Mouse (Mus musculus) urinary bladder, postnatal 36 days (tissue): ENCODE measurements around the gene Gbp7.
"Not testable (repeated sequence)": the region's sequence is repeated elsewhere in the genome, so short reads cannot be mapped to it uniquely, and the experiment has no call there.

Experiments
- DNase-seq, 2 experiments: peaks; one replicate each; pipeline ENCODE4 v3.0.0; 2022; ENCODE audit warnings: low spot score in 2 of 2, mixed read lengths in 1 of 2

The Gbp7 gene

DNA sequence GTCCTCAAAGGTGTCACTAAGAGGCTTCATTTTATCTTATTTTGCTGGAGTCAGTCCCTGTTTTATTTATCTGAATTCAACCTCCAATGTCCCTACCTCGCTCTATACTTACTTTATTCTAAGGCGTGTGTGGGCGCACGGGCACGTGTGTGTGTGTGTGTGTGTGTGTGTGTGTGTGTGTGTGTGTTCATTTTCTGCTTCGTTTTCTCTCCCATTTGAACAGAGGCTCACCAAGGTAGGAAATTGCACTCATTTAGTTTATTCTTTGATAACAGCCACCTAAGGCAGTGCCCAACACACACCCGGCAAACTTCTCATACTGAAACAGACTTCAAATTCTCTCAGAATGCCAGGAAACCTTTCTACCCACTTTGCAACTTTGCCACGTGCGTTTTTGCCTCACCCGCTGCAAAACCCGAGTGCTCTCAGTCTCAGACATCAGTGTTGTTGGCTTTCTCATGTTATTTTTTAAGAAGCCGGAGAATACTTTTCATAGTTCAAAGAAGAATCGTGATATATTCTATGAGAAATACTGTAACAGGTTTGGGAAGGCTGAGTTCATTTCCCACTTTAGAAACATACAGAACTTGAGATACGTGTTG lies 31.0 kb downstream of the Gbp7 start:
- no peak for DNase-seq

DNA sequence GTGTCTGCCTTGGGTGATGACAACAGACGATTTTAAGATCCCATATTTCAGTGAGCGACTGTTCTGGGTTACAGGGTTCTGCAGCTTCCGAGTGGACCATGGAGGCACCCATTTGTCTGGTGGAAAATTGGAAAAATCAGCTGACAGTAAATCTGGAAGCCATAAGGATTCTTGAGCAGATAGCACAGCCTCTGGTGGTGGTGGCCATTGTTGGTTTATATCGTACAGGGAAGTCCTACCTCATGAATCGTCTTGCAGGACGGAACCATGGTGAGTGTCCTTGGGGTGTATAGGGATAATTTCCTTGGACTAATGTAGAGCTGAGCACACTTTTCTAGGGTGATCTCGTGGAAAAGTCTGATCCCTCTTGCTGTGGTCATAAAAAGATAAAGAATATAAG lies 31.5 kb downstream of the Gbp7 start:
- no peak for DNase-seq

DNA sequence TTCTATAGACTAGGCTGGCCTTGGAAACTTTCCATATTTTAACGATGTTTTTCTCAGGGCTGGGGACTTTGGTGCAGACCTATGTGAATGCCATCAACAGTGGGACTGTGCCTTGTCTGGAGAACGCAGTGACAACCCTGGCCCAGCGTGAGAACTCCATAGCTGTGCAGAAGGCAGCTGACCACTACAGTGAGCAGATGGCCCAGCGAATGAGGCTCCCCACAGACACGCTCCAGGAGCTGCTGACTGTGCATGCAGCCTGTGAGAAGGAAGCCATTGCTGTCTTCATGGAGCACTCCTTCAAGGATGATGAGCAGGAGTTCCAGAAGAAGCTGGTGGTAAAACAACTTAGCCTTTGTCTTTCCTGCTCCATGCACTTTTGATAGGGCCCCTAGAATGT lies 37.3 kb downstream of the Gbp7 start:
- not testable (repeated sequence) for DNase-seq

DNA sequence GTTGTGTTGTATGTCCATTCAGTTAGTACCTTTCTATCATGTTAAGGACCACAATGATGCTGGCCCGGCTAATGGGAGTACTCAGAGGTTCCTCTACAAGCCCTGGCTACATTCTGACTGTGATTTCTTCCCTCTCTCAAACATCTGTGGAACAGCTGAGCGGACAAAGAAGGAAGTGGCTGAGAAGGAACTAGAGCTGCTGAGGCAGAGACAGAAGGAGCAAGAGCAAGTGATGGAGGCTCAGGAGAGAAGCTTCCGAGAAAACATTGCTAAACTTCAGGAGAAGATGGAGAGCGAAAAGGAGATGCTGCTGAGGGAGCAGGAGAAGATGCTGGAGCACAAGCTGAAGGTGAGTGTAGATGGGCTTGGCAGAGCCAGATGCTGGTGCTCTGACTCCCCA lies 40.6 kb downstream of the Gbp7 start:
- no peak for DNase-seq

DNA sequence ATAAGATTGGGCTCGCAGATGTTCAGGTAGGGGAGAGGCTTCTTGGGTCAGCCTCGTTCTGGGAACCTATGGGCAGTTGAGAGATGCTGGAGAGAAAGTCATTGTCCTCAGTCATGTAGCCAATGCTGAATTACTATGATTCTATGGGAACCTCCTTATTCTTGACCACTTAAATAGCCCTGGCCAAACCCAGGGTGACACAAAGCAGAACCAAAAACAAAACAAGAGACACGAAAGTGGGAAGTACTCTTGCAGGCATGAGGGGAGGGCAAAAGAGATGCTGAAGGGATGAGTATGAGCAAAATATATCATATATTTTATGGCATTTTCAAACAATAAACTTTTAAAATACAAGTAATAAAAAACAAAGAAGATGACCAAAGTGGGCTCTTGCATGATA lies 47.0 kb downstream of the Gbp7 start:
- DNase-seq = no peak

DNA sequence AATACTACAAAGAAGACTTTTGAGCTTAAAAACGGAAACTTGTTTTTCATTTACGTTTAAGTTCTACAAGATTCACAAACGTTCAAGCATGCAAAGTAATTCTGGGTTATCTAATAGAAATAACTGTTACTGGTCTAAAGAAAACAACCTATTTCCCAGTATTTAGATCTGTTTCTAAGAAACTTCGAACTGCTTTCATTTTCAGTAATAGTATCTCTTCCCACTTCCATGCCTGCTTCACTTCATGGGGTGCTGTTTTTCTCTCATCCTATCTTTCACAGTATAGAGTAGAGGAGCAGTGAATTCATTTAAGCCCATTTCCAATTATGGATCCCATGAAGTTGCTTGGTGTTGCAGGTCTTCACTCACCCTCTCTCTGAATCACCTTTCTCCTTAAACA lies 48.2 kb downstream of the Gbp7 start:
- no peak for DNase-seq

DNA sequence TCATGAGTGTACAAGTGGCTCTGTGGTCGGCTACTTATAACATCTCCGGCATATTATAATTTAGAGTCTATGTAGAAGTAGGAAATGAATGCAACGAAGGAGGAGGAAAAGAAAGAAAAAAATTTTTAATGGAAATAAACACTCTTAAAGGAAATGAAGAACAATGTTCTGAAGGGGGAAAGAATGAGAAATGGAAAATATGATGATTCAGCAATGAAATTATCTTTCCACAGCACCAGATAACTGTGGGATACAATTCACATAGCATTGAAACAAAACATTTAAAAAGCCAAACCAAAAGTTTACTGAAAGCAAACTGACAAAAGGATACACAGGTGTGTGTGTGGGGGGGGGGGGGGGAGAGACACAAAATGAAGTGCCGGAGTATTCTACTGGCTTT lies 52.9 kb downstream of the Gbp7 start:
- no peak for DNase-seq

DNA sequence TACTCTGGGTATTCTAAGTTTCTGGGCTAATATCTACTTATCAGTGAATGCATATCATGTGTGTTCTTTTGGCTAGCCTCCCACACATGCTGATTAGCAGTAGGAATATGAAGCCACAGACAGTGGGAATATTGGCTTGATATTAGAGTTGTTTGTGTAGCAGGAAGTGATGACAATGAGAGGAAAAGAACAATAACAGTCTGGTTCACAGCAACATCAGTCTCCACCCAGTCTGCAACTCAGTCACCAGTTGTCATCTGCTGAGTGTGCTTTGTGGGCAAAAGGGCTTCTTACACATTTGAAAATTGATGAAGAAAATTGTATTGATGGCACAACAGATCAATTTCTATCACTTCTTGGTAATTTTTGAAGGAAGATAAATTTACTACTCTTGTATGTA lies 57.2 kb downstream of the Gbp7 start:
- no peak for DNase-seq

DNA sequence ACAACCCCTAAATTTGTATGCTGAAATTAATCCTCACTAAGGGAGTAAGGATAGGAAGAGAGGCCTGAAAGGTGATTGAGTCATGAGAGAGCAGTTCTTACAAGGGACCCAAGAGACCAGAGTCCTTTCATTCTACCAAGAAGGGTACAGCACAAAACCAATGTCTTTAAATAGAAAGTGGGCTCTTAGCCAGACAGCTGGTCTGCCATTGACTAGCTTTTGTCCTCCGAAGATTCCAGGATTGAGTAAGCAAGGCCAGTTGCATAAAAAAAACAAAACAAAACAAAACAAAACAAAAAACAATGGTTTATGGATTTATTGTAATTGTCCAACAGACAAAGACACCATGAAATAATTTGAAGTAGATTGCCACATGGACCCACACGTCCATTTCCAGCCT lies 58.7 kb downstream of the Gbp7 start:
- no peak for DNase-seq

DNA sequence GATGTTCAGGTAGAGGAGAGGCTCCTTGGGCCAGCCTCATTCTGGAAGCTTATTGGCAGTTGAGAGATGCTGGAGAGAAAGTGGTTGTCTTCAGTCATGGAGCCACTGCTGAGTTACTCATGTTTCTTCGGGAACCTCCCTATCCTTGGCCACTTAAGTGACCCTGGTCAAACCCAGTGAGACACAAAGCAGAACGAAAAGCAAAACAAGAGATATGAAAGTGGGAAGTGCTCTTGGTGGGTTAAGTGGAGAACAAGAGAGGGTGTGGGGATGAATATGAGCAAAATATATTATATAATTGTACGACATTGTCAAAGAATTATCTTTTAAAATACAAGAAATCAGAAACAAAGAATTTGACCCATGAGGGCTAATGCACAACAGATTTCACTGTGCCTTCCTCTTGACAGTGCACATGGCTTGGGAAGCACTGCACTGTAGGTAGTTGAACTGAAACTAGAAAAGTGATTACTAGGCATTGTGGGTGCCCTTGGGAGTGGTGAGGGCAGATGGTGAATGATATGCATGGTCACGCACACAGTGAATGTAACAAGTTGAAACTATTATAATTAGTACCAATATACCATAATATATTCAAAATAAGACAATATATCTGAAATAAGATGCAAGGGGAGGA lies 60.4 kb downstream of the Gbp7 start:
- no peak for DNase-seq

DNA sequence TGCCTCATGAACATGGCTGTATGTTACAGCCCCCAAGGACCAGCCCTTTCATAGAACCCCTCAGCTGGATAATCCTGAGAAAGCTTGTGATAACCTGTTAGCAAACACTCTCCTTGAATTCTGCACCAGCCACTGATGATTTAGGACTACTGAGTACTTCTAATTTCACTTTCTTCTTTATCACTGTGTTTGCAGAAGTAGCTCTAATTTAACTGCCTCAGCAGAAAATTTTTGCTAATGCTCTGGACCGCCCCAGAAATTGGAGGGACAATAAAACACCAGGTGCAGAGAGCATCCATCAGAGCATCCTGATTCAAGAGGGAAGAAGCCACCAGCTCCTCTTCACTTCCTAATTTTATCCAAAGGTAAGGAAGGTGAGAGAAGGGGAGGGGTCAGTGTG lies 64.4 kb downstream of the Gbp7 start, which contains the start of gene Gbp2b:
Gbp2b (plus strand) TSS at position 301 of the 400 bp plus-strand sequence.
- no peak for DNase-seq

DNA sequence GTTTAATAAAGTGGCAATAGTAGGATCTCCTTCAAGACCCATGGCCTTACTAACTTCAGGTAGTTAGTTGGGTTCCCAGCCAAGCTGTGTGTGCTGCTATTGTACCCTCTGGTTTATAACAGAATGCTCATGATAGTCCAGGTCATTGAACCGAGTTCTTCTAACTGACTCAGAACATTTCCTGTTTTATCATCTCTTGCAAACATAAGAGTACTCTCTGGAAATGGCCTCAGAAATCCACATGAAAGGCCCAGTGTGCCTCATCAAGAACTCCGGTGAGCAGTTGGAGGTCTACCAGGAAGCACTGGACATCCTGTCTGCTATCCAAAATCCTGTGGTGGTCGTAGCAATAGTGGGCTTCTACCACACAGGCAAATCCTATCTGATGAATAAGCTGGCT lies 67.8 kb downstream of the Gbp7 start:
- DNase-seq = no peak
